Mouse (Mus musculus) mouse embryonic stem cell (cell line): Measurements from ENCODE around the gene Sp2.

Experiments
- in situ Hi-C, 2 experiments: fragments of 300-500 bp; cut with MboI; formaldehyde crosslinking; loops; 1 replicate in 1 of 2; 3 replicates in 1 of 2; pipeline ENCODE4 v1.14.3; 2019 to 2020; ENCODE audit warnings: low sequenced_read_pairs in 2 of 2, low pct_unique_long_range_greater_than_20kb in 1 of 2, mixed read lengths in 1 of 2; ENCODE audit not compliant: unreplicated experiment in 1 of 2

The Sp2 gene

GRCm38 (mm10) chr11:96926587-96926986, 56.2 kb downstream of the Sp2 start:
- in situ Hi-C loops: no loop called here

- in situ Hi-C loops: no loop called here
Observed at GRCm38 (mm10) chr11:96925469-96926148, 57.1 kb downstream of the Sp2 start.

GRCm38 (mm10) chr11:96924861-96925260, 57.9 kb downstream of the Sp2 start:
- in situ Hi-C loops: no loop called here

- in situ Hi-C loops: loop anchor here (5.0 kb wide), 1 partner anchor 43 kb away; no protein-coding TSS in a partner anchor
Observed at GRCm38 (mm10) chr11:96919003-96919402, 63.8 kb downstream of the Sp2 start.

GRCm38 (mm10) chr11:96917415-96917814, 65.3 kb downstream of the Sp2 start:
- in situ Hi-C loops: loop anchor here (5.0 kb wide), 1 partner anchor 45 kb away; no protein-coding TSS in a partner anchor

GRCm38 (mm10) chr11:96916885-96917396, 65.8 kb downstream of the Sp2 start:
- in situ Hi-C loops: loop anchor here (5.0 kb wide), 1 partner anchor 45 kb away; no protein-coding TSS in a partner anchor

- in situ Hi-C loops: loop anchor here (5.0 kb wide), 1 partner anchor 46 kb away; no protein-coding TSS in a partner anchor
Observed at GRCm38 (mm10) chr11:96916044-96916884, 66.5 kb downstream of the Sp2 start, which contains the start of gene Cdk5rap3. Gene Cdk5rap3, minus strand, starts transcription at chr11:96916496.

- in situ Hi-C loops: loop anchor here (5.0 kb wide), 2 partner anchors 40 to 45 kb away; no protein-coding TSS in a partner anchor
Observed at GRCm38 (mm10) chr11:96912682-96913081, 70.1 kb downstream of the Sp2 start.

GRCm38 (mm10) chr11:96910003-96910402, 72.8 kb downstream of the Sp2 start:
- in situ Hi-C loops: loop anchor here (5.0 kb wide), 2 partner anchors 38 to 43 kb away; no protein-coding TSS in a partner anchor

GRCm38 (mm10) chr11:96908594-96908993, 74.2 kb downstream of the Sp2 start:
- in situ Hi-C loops: no loop called here

- in situ Hi-C loops: no loop called here
Observed at GRCm38 (mm10) chr11:96906431-96907161, 76.2 kb downstream of the Sp2 start.
